ENCODE assay signal across 32 mouse cellular contexts in genomic region chr2:8276127-8276773, GRCm38 (mm10).
A peak's percentile ranks its signal among the peaks of the same experiment; 100 is the strongest.
DNase-seq lines count a peak whose midpoint lies in the region; ATAC-seq and TF ChIP-seq lines count a peak whose summit lies in the region.
"Had no signal": no experiment of that assay in that cellular context is flagged by ENCODE, and none has a peak within 500 bp of the region (broad histone marks: within the 10 kb centered on the region; RNA-seq: fewer than 3 reads in every experiment).

No protein-coding gene starts in this region.

- no peak overlapping the region for H3K4me3 ChIP-seq in cortical plate, adult 2 months (ENCODE audit: insufficient read depth, low read length)
- no peak overlapping the region for H3K4me3 ChIP-seq in lung, postnatal 0 days (ENCODE audit: low read depth, low read length)
- no peak overlapping the region for H3K4me3 ChIP-seq in forebrain, embryonic 14.5 days (ENCODE audit: low read depth, low read length)
- H3K4me3 ChIP-seq: embryonic facial prominence, embryonic 10.5 days; embryonic facial prominence, embryonic 15.5 days; forebrain, embryonic 12.5 days; hindbrain, embryonic 10.5 days; hindbrain, embryonic 15.5 days; kidney, embryonic 15.5 days; liver, embryonic 12.5 days; neural tube, embryonic 15.5 days; stomach, embryonic 15.5 days had no signal

- H3K27me3 ChIP-seq in lung, postnatal 0 days (replicated peaks; ENCODE audit: insufficient read depth, low read length): no peaks in the 10 kb centered on the region
- H3K27me3 ChIP-seq in forebrain, embryonic 14.5 days (replicated peaks; ENCODE audit: control insufficient read depth, insufficient read depth, low read length): no peaks in the 10 kb centered on the region
- H3K27me3 ChIP-seq: embryonic facial prominence, embryonic 15.5 days; forebrain, embryonic 12.5 days; hindbrain, embryonic 15.5 days; kidney, embryonic 15.5 days; liver, embryonic 12.5 days; neural tube, embryonic 15.5 days; stomach, embryonic 15.5 days had no signal

- H3K27ac ChIP-seq in cortical plate, adult 2 months (ENCODE audit: insufficient read depth, low read length): peak overlapping the region; percentile 87
- H3K27ac ChIP-seq in lung, postnatal 0 days (ENCODE audit: low read length): no peak overlapping the region
- no peak overlapping the region for H3K27ac ChIP-seq in forebrain, embryonic 14.5 days (ENCODE audit: low read depth, low read length)
- H3K27ac ChIP-seq: embryonic facial prominence, embryonic 10.5 days; embryonic facial prominence, embryonic 15.5 days; forebrain, embryonic 12.5 days; hindbrain, embryonic 10.5 days; hindbrain, embryonic 15.5 days; kidney, embryonic 15.5 days; liver, embryonic 12.5 days; neural tube, embryonic 15.5 days; stomach, embryonic 15.5 days had no signal

- H3K9me3 ChIP-seq in lung, postnatal 0 days (ENCODE audit: low read length): no peaks in the 10 kb centered on the region
- H3K9me3 ChIP-seq in forebrain, embryonic 14.5 days (replicated peaks; ENCODE audit: control insufficient read depth, low read length): no peaks in the 10 kb centered on the region
- H3K9me3 ChIP-seq: embryonic facial prominence, embryonic 10.5 days; embryonic facial prominence, embryonic 15.5 days; forebrain, embryonic 12.5 days; hindbrain, embryonic 10.5 days; hindbrain, embryonic 15.5 days; kidney, embryonic 15.5 days; liver, embryonic 12.5 days; neural tube, embryonic 15.5 days; stomach, embryonic 15.5 days had no signal

- H3K4me2 ChIP-seq in lung, postnatal 0 days (replicated peaks; ENCODE audit: low read depth, low read length): no peak overlapping the region
- H3K4me2 ChIP-seq in forebrain, embryonic 14.5 days (ENCODE audit: low read length): no peak overlapping the region
- H3K4me2 ChIP-seq: embryonic facial prominence, embryonic 15.5 days; forebrain, embryonic 12.5 days; hindbrain, embryonic 15.5 days; kidney, embryonic 15.5 days; liver, embryonic 12.5 days; neural tube, embryonic 15.5 days; stomach, embryonic 15.5 days had no signal

- no peak for TF ChIP-seq CTCF in cortical plate, adult 2 months (IDR thresholded peaks at IDR 0.05; ENCODE audit: extremely low read depth, insufficient read depth, low read length)
- no peak for TF ChIP-seq CTCF in lung, postnatal 0 days (IDR thresholded peaks at IDR 0.05)

- no peak for TF ChIP-seq EP300 in lung, postnatal 0 days (IDR thresholded peaks at IDR 0.05)

- 78% methylated on average over 1 of the region's 1 CpGs for WGBS in lung, postnatal 0 days
- 98% methylated on average over 1 of the region's 1 CpGs for WGBS in forebrain, embryonic 14.5 days

- H3K36me3 ChIP-seq in lung, postnatal 0 days (ENCODE audit: insufficient read depth, low read length): no peaks in the 10 kb centered on the region
- H3K36me3 ChIP-seq in forebrain, embryonic 14.5 days (ENCODE audit: control insufficient read depth, insufficient read depth, low read length): no peaks in the 10 kb centered on the region
- H3K36me3 ChIP-seq: embryonic facial prominence, embryonic 10.5 days; embryonic facial prominence, embryonic 15.5 days; forebrain, embryonic 12.5 days; hindbrain, embryonic 10.5 days; hindbrain, embryonic 15.5 days; kidney, embryonic 15.5 days; liver, embryonic 12.5 days; neural tube, embryonic 15.5 days; stomach, embryonic 15.5 days had no signal

- H3K4me1 ChIP-seq in cortical plate, adult 2 months (ENCODE audit: control insufficient read depth, insufficient read depth, low read length): no peaks in the 10 kb centered on the region; the same call in 1 of the 2 replicates
- no peaks in the 10 kb centered on the region for H3K4me1 ChIP-seq in lung, postnatal 0 days (ENCODE audit: insufficient read depth, low read depth, low read length)
- no peaks in the 10 kb centered on the region for H3K4me1 ChIP-seq in forebrain, embryonic 14.5 days (ENCODE audit: control insufficient read depth, insufficient read depth, low read length)
- H3K4me1 ChIP-seq: embryonic facial prominence, embryonic 10.5 days; embryonic facial prominence, embryonic 15.5 days; forebrain, embryonic 12.5 days; hindbrain, embryonic 10.5 days; hindbrain, embryonic 15.5 days; kidney, embryonic 15.5 days; liver, embryonic 12.5 days; neural tube, embryonic 15.5 days; stomach, embryonic 15.5 days had no signal

- no peak for TF ChIP-seq POLR2A in cortical plate, adult 2 months (IDR thresholded peaks at IDR 0.05; ENCODE audit: extremely low read depth, insufficient read depth, low read length)

- no peak for DNase-seq in frontal cortex, postnatal 10 days (ENCODE audit: low spot score in 2 of 2)
- DNase-seq in right cerebral cortex, adult 2 months (ENCODE audit: low spot score in 2 of 2): peak; percentile 19 to 23
- DNase-seq in right cerebral cortex, postnatal 4 days: no peak
- DNase-seq in lung, postnatal 0 days (ENCODE audit: low spot score): no peak
- no peak for DNase-seq in forebrain, embryonic 14.5 days (ENCODE audit: low spot score)
- DNase-seq: adrenal gland, adult 2 months; adrenal gland, postnatal 36 days; cerebellum, adult 2 months; cerebellum, postnatal 14 days; gastrocnemius, postnatal 10 days; heart, postnatal 14 days; kidney, adult 11 months; kidney, postnatal 25 days; liver, postnatal 0 days; lung, postnatal 10 days; midbrain, embryonic 14.5 days; retina, postnatal 1 day; thymus, postnatal 14 days had no signal

- H3K9ac ChIP-seq in lung, postnatal 0 days (replicated peaks; ENCODE audit: low read depth): no peak overlapping the region
- H3K9ac ChIP-seq in forebrain, embryonic 14.5 days (ENCODE audit: low read length): no peak overlapping the region
- H3K9ac ChIP-seq: embryonic facial prominence, embryonic 15.5 days; forebrain, embryonic 12.5 days; hindbrain, embryonic 15.5 days; kidney, embryonic 15.5 days; liver, embryonic 12.5 days; liver, postnatal 0 days; neural tube, embryonic 15.5 days; stomach, embryonic 15.5 days had no signal

- peak; percentile 90 for ATAC-seq in frontal cortex, adult (ENCODE audit: low TSS enrichment)
- no peak for ATAC-seq in lung, postnatal 0 days
- ATAC-seq in forebrain, embryonic 14.5 days: no peak
- ATAC-seq: activated CD4-positive, CD25-positive, alpha-beta regulatory T cell, adult 4 months; CD4-positive, CD25-positive, alpha-beta regulatory T cell, adult 4 months; inflammation-experienced regulatory T-cells, adult 6 months; liver, embryonic 12.5 days; liver, postnatal 0 days had no signal

Comparison
In these comparisons a context has a peak if more than half of its experiments do, and no peak if none do; other contexts are left out.
1. DNase-seq: peak in right cerebral cortex, adult 2 months (2 of 2); none in frontal cortex, postnatal 10 days (0 of 2), right cerebral cortex, postnatal 4 days (single experiment), lung, postnatal 0 days (single experiment) and forebrain, embryonic 14.5 days (single experiment).